Mouse (Mus musculus): ENCODE measurements at regions not wholly inside any gene's neighbourhood (a gene's known extent, or its start where the extent isn't known, plus 50 kb on each side); places are given as distances from the start of the nearest gene placed in this dataset.

GRCm38 (mm10) chr3:17794251-17795061, 153.8 kb upstream of the Cypt12 start:
- peaks cover 5% of the 10 kb centered on the region; the same call in 1 of the 2 replicates for H3K4me1 ChIP-seq (ENCODE audit: control insufficient read depth, insufficient read depth, low read length)
- TF ChIP-seq CTCF (IDR thresholded peaks at IDR 0.05; ENCODE audit: insufficient read depth, low read depth, low read length) (no peak), POLR2A (IDR thresholded peaks at IDR 0.05; ENCODE audit: insufficient read depth, low read depth, low read length) (peak; percentile 14; the same call in 1 of the 2 replicates)
- 5% methylated on average over 46 of the region's 46 CpGs for WGBS
- H3K4me3 ChIP-seq (ENCODE audit: insufficient read depth, low read depth, low read length), result peak overlapping the region; percentile 90
- peak overlapping the region; percentile 98 for H3K27ac ChIP-seq (ENCODE audit: insufficient read depth, low read depth, low read length)

GRCm38 (mm10) chr3:17795271-17796260, 152.6 kb upstream of the Cypt12 start:
- TF ChIP-seq POLR2A (IDR thresholded peaks at IDR 0.05; ENCODE audit: insufficient read depth, low read depth, low read length), result no peak
- no peak for TF ChIP-seq CTCF (IDR thresholded peaks at IDR 0.05; ENCODE audit: insufficient read depth, low read depth, low read length)
- WGBS, result 24% methylated on average over 24 of the region's 24 CpGs
- Histone ChIP-seq H3K4me1 (ENCODE audit: control insufficient read depth, insufficient read depth, low read length) (peaks cover 5% of the 10 kb centered on the region; the same call in 1 of the 2 replicates), H3K4me3 (ENCODE audit: insufficient read depth, low read depth, low read length) (peak overlapping the region; percentile 90), H3K27ac (ENCODE audit: insufficient read depth, low read depth, low read length) (peak overlapping the region; percentile 98)

- peak overlapping the region; percentile 54 for H3K27ac ChIP-seq (ENCODE audit: insufficient read depth, low read depth, low read length)
- WGBS, result 30% methylated on average over 3 of the region's 3 CpGs
- H3K4me1 ChIP-seq (ENCODE audit: control insufficient read depth, insufficient read depth, low read length), result peaks cover 5% of the 10 kb centered on the region; the same call in 1 of the 2 replicates
- no peak for TF ChIP-seq CTCF (IDR thresholded peaks at IDR 0.05; ENCODE audit: insufficient read depth, low read depth, low read length)
- TF ChIP-seq POLR2A (IDR thresholded peaks at IDR 0.05; ENCODE audit: insufficient read depth, low read depth, low read length), result no peak
- 0 out of 2 replicates have a peak overlapping the region, but pooled peaks have one; percentile 27 for H3K4me3 ChIP-seq (ENCODE audit: insufficient read depth, low read depth, low read length)
Observed at GRCm38 (mm10) chr3:17796766-17797165, 151.4 kb upstream of the Cypt12 start.

DNA sequence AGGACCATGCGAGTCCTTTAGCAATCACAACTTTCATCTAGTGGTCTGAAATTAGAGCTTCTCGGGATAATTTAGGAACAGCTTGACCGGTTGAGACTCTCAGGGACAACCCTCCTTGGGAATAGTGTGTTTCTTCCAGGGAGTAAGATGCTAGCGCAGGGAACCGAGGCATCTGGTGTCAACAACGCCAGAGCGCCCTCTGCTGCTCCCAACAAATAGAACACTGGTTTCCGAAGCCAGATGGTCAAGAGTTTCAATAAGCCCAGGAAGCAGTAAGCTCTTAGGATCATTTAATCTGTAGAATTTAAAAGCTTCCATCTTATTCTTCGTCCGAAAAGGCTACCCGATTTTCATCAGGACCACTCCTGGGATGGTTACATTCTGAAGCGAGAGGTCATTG, 149.8 kb upstream of the Cypt12 start:
- Histone ChIP-seq H3K27ac (ENCODE audit: insufficient read depth, low read depth, low read length) (no peak overlapping the region), H3K4me3 (ENCODE audit: insufficient read depth, low read depth, low read length) (no peak overlapping the region), H3K4me1 (ENCODE audit: control insufficient read depth, insufficient read depth, low read length) (peaks cover 5% of the 10 kb centered on the region; the same call in 1 of the 2 replicates)
- WGBS, result 27% methylated on average over 12 of the region's 12 CpGs
- TF ChIP-seq CTCF (IDR thresholded peaks at IDR 0.05; ENCODE audit: insufficient read depth, low read depth, low read length) (no peak), POLR2A (IDR thresholded peaks at IDR 0.05; ENCODE audit: insufficient read depth, low read depth, low read length) (no peak)

DNA sequence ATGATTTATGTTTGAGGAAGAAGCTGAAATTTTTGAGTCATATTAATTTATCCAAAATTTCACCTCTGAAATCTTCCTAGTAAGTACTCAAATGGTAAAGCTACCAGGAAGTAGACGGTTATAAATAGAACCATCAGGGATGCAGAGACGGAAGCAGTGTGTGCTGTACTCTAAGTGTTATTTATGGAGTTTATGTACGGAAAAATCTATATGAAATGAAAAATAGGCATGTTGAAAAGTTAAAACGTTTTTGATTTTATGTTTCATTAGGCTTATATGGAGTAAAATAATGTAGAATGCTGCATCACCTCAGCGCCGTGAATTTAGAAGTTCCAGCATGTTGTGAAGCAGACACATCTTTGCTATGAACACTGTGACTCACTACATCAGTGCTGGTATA, 149.1 kb upstream of the Cypt12 start:
- WGBS, result 31% methylated on average over 6 of the region's 6 CpGs
- no peak overlapping the region for H3K4me3 ChIP-seq (ENCODE audit: insufficient read depth, low read depth, low read length)
- no peak overlapping the region for H3K27ac ChIP-seq (ENCODE audit: insufficient read depth, low read depth, low read length)
- TF ChIP-seq CTCF (IDR thresholded peaks at IDR 0.05; ENCODE audit: insufficient read depth, low read depth, low read length), result no peak
- TF ChIP-seq POLR2A (IDR thresholded peaks at IDR 0.05; ENCODE audit: insufficient read depth, low read depth, low read length), result no peak
- H3K4me1 ChIP-seq (ENCODE audit: control insufficient read depth, insufficient read depth, low read length), result peaks cover 5% of the 10 kb centered on the region; the same call in 1 of the 2 replicates

DNA sequence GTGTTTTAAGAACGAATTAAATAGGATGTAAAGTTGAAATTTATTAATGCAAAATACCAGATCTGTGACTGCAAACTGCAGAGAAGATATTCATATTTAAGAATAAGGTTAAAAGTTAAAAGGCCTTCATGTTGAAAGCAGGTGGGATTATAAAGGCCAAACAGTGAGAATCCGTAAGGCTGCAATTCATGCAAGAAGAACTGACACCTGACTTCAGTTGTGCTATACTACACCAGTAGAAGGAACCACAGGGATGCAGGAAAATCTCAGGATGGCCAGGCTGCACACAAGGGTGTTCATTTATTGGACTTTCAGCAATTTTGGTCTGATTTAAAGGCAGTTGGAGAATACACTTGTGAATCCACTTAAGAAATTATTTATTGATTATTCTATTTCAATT, 147.4 kb upstream of the Cypt12 start:
- 75% methylated on average over 2 of the region's 2 CpGs for WGBS
- Histone ChIP-seq H3K4me3 (ENCODE audit: insufficient read depth, low read depth, low read length) (no peak overlapping the region), H3K4me1 (ENCODE audit: control insufficient read depth, insufficient read depth, low read length) (peaks cover 5% of the 10 kb centered on the region; the same call in 1 of the 2 replicates), H3K27ac (ENCODE audit: insufficient read depth, low read depth, low read length) (no peak overlapping the region)
- no peak for TF ChIP-seq POLR2A (IDR thresholded peaks at IDR 0.05; ENCODE audit: insufficient read depth, low read depth, low read length)
- no peak for TF ChIP-seq CTCF (IDR thresholded peaks at IDR 0.05; ENCODE audit: insufficient read depth, low read depth, low read length)

GRCm38 (mm10) chr3:17801479-17801878, 146.7 kb upstream of the Cypt12 start:
- Histone ChIP-seq H3K4me1 (ENCODE audit: control insufficient read depth, insufficient read depth, low read length) (peaks cover 3% of the 10 kb centered on the region; the same call in 1 of the 2 replicates), H3K4me3 (ENCODE audit: insufficient read depth, low read depth, low read length) (no peak overlapping the region), H3K27ac (ENCODE audit: insufficient read depth, low read depth, low read length) (no peak overlapping the region)
- 74% methylated on average over 5 of the region's 5 CpGs for WGBS
- TF ChIP-seq POLR2A (IDR thresholded peaks at IDR 0.05; ENCODE audit: insufficient read depth, low read depth, low read length), result no peak

GRCm38 (mm10) chr3:17805185-17805584, 143.0 kb upstream of the Cypt12 start:
- WGBS, result 65% methylated on average over 1 of the region's 1 CpGs
- TF ChIP-seq POLR2A (IDR thresholded peaks at IDR 0.05; ENCODE audit: insufficient read depth, low read depth, low read length) (no peak), CTCF (IDR thresholded peaks at IDR 0.05; ENCODE audit: insufficient read depth, low read depth, low read length) (no peak)
- no peak overlapping the region for H3K4me3 ChIP-seq (ENCODE audit: insufficient read depth, low read depth, low read length)
- H3K27ac ChIP-seq (ENCODE audit: insufficient read depth, low read depth, low read length), result no peak overlapping the region
- no peaks in the 10 kb centered on the region for H3K4me1 ChIP-seq (ENCODE audit: control insufficient read depth, insufficient read depth, low read length)
